In genomic region chr2:93277486-93277885, GRCm38 (mm10) we compare ENCODE assay signal across 9 mouse cellular contexts. TPM values are rescaled to one million over a fixed set of nuclear protein-coding genes. Genes with fewer than 3 reads are reported as not detected.
A peak's percentile ranks its signal among the peaks of the same experiment; 100 is the strongest.
DNase-seq lines count a peak whose midpoint lies in the region; ATAC-seq and TF ChIP-seq lines count a peak whose summit lies in the region.
"Had no signal": no experiment of that assay in that cellular context is flagged by ENCODE, and none has a peak within 500 bp of the region (broad histone marks: within the 10 kb centered on the region; RNA-seq: fewer than 3 reads in every experiment).

No protein-coding gene starts in this region.

- TF ChIP-seq CTCF in C2C12 (IDR thresholded peaks at IDR 0.05; ENCODE audit: control insufficient read depth, insufficient read depth, insufficient read length): no peak

- H3K79me2 ChIP-seq in C2C12 (ENCODE audit: control insufficient read depth, insufficient read depth): no peaks in the 10 kb centered on the region

- peaks cover 34 to 43% of the 10 kb centered on the region in 2 experiments for H3K4me1 ChIP-seq in heart, embryonic 14.5 days (ENCODE audit: control insufficient read depth in 2 of 2, insufficient read depth in 2 of 2, low read length in 2 of 2)

- H3K4me3 ChIP-seq in C2C12 (ENCODE audit: insufficient read depth, poor library complexity, severe bottlenecking): no peak overlapping the region
- H3K4me3 ChIP-seq in heart, embryonic 14.5 days (ENCODE audit: control insufficient read depth in 1 of 2, insufficient read depth in 1 of 2, low read depth in 1 of 2, low read length in 2 of 2): no peak overlapping the region

- peak; percentile 36; the same call in 1 of the 2 replicates for ATAC-seq in heart, embryonic 14.5 days (ENCODE audit: insufficient number of reproducible peaks, insufficient read depth, low FRiP score, low read depth)

- H3K27ac ChIP-seq in heart, embryonic 14.5 days (replicated peaks in 1 of 2; ENCODE audit: control insufficient read depth in 1 of 2, insufficient read depth in 1 of 2, low read depth in 2 of 2, low read length in 2 of 2): peak overlapping the region; percentile 82 to 87

- H3K79me3 ChIP-seq in C2C12 (ENCODE audit: low read depth): no peaks in the 10 kb centered on the region

- WGBS in heart, embryonic 14.5 days: 4% methylated on average over 4 of the region's 4 CpGs

- no peaks in the 10 kb centered on the region for H3K27me3 ChIP-seq in C2C12 (ENCODE audit: control insufficient read depth, insufficient read depth, insufficient read length)
- H3K27me3 ChIP-seq in heart, embryonic 14.5 days (ENCODE audit: control insufficient read depth, insufficient read depth, low read length): no peaks in the 10 kb centered on the region

- H3K9ac ChIP-seq in heart, embryonic 14.5 days (ENCODE audit: low read length): peak overlapping the region; percentile 45

- no peaks in the 10 kb centered on the region for H3K9me3 ChIP-seq in heart, embryonic 14.5 days (ENCODE audit: control insufficient read depth, low read length)

- peak; percentile 21 for DNase-seq in 3T3-L1 (ENCODE audit: low read depth, low spot score)
- DNase-seq in mesoderm, embryonic 11.5 days (ENCODE audit: low read depth, low spot score): peak; percentile 48
- DNase-seq in cerebellum, adult 9-11 months: no peak
- no peak for DNase-seq in right cerebral cortex, postnatal 14 days
- DNase-seq in ovary, postnatal 14 days (ENCODE audit: low spot score): no peak
- DNase-seq: lung, adult 18-20 months; thymus, postnatal 36 days had no signal

- H3K4me2 ChIP-seq in heart, embryonic 14.5 days (ENCODE audit: low read length): peak overlapping the region; percentile 11; the same call in 1 of the 2 replicates

- H3ac ChIP-seq in C2C12 (ENCODE audit: control insufficient read depth, insufficient read length, low read depth): peak overlapping the region; percentile 63

- no peaks in the 10 kb centered on the region for H3K36me3 ChIP-seq in C2C12 (ENCODE audit: control insufficient read depth, insufficient read depth)
- H3K36me3 ChIP-seq in heart, embryonic 14.5 days (ENCODE audit: control insufficient read depth, insufficient read depth, low read length): no peaks in the 10 kb centered on the region

TF ChIP-seq in C2C12, 6 proteins besides CTCF, POLR2A, EP300 and RAD21:
- TF ChIP-seq MAX (IDR thresholded peaks at IDR 0.05) (no peak), MYOD1 (IDR thresholded peaks at IDR 0.05; ENCODE audit: control insufficient read depth, insufficient read length, low read depth) (peak; percentile 16), MYOG (IDR thresholded peaks at IDR 0.05; ENCODE audit: control insufficient read depth, extremely low read depth, insufficient read length) (no peak), CEBPB (IDR thresholded peaks at IDR 0.05; ENCODE audit: low read depth) (no peak), USF1 (IDR thresholded peaks at IDR 0.05; ENCODE audit: low read depth) (no peak), FOSL1 (IDR thresholded peaks at IDR 0.05; ENCODE audit: insufficient read depth, low read length, poor library complexity, severe bottlenecking) (no peak)

RNA-seq across cellular contexts. Expression of gene Tspan18, which starts 56.8 kb away (rescaled TPM):
- polyA plus RNA-seq in C2C12 (2012; fragmentation: generic; extraction: Trizol): 0.06 TPM
- polyA plus RNA-seq in heart, embryonic 14.5 days (2014; fragmentation: Nextera tagmentation; extraction: Ambion mirVana): 45.1 and 48.2 TPM in 2 replicates

Comparison
In these comparisons a context has a peak if more than half of its experiments do, and no peak if none do; other contexts are left out.
1. DNase-seq: peak in 3T3-L1 (single experiment) and mesoderm, embryonic 11.5 days (single experiment); none in cerebellum, adult 9-11 months (single experiment), right cerebral cortex, postnatal 14 days (single experiment) and ovary, postnatal 14 days (single experiment).
2. RNA of gene Tspan18, which starts 56.8 kb away (polyA plus RNA-seq): 45.1 to 48.2 TPM in heart, embryonic 14.5 days; 0.06 TPM in C2C12 (single experiment); every median in the first group is over 10 times any median in the second.